Mouse (Mus musculus) cortical plate, adult 2 months (tissue): ENCODE results near the gene Slc17a6.

Experiments
- CTCF ChIP-seq: fragments of 200-500 bp; IDR thresholded peaks from 2 replicates; pipeline ENCODE4 v1.5.1; 2011; ENCODE audit warnings: mild to moderate bottlenecking, control low read depth, low read length; ENCODE audit not compliant: insufficient read depth; ENCODE audit errors: extremely low read depth
- POLR2A ChIP-seq: fragments of 200-500 bp; IDR thresholded peaks from 2 replicates; pipeline ENCODE4 v1.6.1; 2011; ENCODE audit warnings: mild to moderate bottlenecking, low read length, control low read depth; ENCODE audit not compliant: insufficient read depth; ENCODE audit errors: extremely low read depth

DNA sequence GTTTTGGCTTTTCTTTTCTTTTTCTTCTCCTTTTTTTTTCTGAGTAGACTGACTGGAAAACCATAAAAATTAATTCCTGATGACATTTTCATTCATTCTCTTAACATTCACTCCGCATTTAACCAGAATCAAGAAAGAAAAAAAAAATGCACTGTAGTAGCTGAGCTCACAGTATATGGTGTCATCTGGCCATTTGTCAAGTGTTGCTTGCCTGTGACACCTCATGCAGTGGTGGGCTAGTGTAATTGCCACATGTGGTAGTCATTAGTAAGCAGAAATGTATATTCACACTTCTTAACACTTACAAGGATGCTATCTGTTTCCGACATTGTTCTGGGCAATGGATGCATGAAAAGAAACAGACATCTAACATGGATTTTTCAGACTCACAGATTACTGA is 94.0 kb downstream of the Slc17a6 start:
- no peak for TF ChIP-seq POLR2A
- TF ChIP-seq CTCF: no peak
